Mouse (Mus musculus) MEL (cell line): Measurements from ENCODE around the gene Cep68. TPM values are rescaled to one million over a fixed set of nuclear protein-coding genes. Genes with fewer than 3 reads are reported as not detected.

Experiments used
- DNase-seq: peaks from one replicate; pipeline ENCODE4 v3.0.0; 2011; ENCODE audit warnings: low read depth, low spot score
- H3K27ac ChIP-seq: 2 replicates; pipeline ENCODE4 v1.5.1; 2012; ENCODE audit warnings: low read depth, mild to moderate bottlenecking, control low read depth, low read length, moderate library complexity; ENCODE audit not compliant: control insufficient read depth
- H3K27me3 ChIP-seq, 2 experiments: fragments of 150-350 bp in 1 of 2; sonication (generic) in 1 of 2; 2 replicates each; pipeline ENCODE4 v1.6.1; 2012; ENCODE audit warnings: low read length in 2 of 2, mild to moderate bottlenecking in 2 of 2, improper control_type of control experiment in 1 of 2, moderate library complexity in 1 of 2; ENCODE audit not compliant: insufficient read depth in 2 of 2, control insufficient read depth in 1 of 2
- H3K36me3 ChIP-seq, 2 experiments: 2 replicates each; pipeline ENCODE4 v1.6.1; 2012 to 2014; ENCODE audit warnings: low read length in 2 of 2, improper control_type of control experiment in 1 of 2, inconsistent platforms in 1 of 2, mild to moderate bottlenecking in 1 of 2; ENCODE audit not compliant: insufficient read depth in 2 of 2, control insufficient read depth in 1 of 2
- H3K4me1 ChIP-seq, 2 experiments: fragments of 150-350 bp in 1 of 2; sonication (generic) in 1 of 2; 2 replicates each; pipeline ENCODE4 v1.6.1; 2012; ENCODE audit warnings: low read length in 2 of 2, improper control_type of control experiment in 1 of 2, mild to moderate bottlenecking in 1 of 2; ENCODE audit not compliant: insufficient read depth in 2 of 2, control insufficient read depth in 1 of 2
- H3K4me3 ChIP-seq, 2 experiments: fragments of 150-350 bp in 1 of 2; sonication (generic) in 1 of 2; 2 replicates each; pipeline ENCODE4 v1.5.1; 2012; ENCODE audit warnings: low read depth in 2 of 2, low read length in 2 of 2, mild to moderate bottlenecking in 2 of 2, moderate library complexity in 2 of 2, control low read depth in 1 of 2, improper control_type of control experiment in 1 of 2; ENCODE audit not compliant: control insufficient read depth in 1 of 2, insufficient read depth in 1 of 2
- H3K79me2 ChIP-seq: 2 replicates; pipeline ENCODE4 v1.6.1; 2012; ENCODE audit warnings: mild to moderate bottlenecking, low read length, moderate library complexity; ENCODE audit not compliant: control insufficient read depth, poor library complexity, insufficient read depth
- H3K9ac ChIP-seq: 2 replicates; pipeline ENCODE4 v1.6.1; 2012; ENCODE audit warnings: low read depth, mild to moderate bottlenecking, control low read depth, low read length, moderate library complexity; ENCODE audit not compliant: control insufficient read depth, poor library complexity, severe bottlenecking
- H3K9me3 ChIP-seq: fragments of 150-350 bp; sonication (generic); replicated peaks from 2 replicates; pipeline ENCODE4 v1.6.1; 2012; ENCODE audit warnings: mild to moderate bottlenecking, low read length, improper control_type of control experiment, moderate library complexity; ENCODE audit not compliant: insufficient read depth
- BHLHE40 ChIP-seq: IDR thresholded peaks from 2 replicates; pipeline ENCODE4 v1.6.1; 2012; ENCODE audit warnings: low read depth, mild to moderate bottlenecking, inconsistent platforms, low read length, improper control_type of control experiment, borderline replicate concordance
- CTCF ChIP-seq, 3 experiments: IDR thresholded peaks in 2 of 3; conservative IDR thresholded peaks in 1 of 3; 2 replicates each; pipeline ENCODE4 v1.5.1; 2011 to 2012; ENCODE audit warnings: low read length in 3 of 3, low read depth in 2 of 3, mild to moderate bottlenecking in 2 of 3, improper control_type of control experiment in 1 of 3, inconsistent platforms in 1 of 3, mixed read lengths in 1 of 3, moderate library complexity in 1 of 3; ENCODE audit not compliant: control insufficient read depth in 1 of 3, insufficient read depth in 1 of 3, poor library complexity in 1 of 3, severe bottlenecking in 1 of 3
- E2F4 ChIP-seq: IDR thresholded peaks from 2 replicates; pipeline ENCODE4 v1.6.1; 2011; ENCODE audit warnings: low read depth, low read length, improper control_type of control experiment, borderline replicate concordance
- ELF1 ChIP-seq: IDR thresholded peaks from 2 replicates; pipeline ENCODE4 v1.6.1; 2014; ENCODE audit warnings: low read depth, mild to moderate bottlenecking, inconsistent platforms, low read length, improper control_type of control experiment, moderate library complexity
- EP300 ChIP-seq, 2 experiments: IDR thresholded peaks; 2 replicates each; pipeline ENCODE4 v1.6.1; 2011; ENCODE audit warnings: improper control_type of control experiment in 2 of 2, low read length in 2 of 2, low read depth in 1 of 2, mild to moderate bottlenecking in 1 of 2
- GATA1 ChIP-seq: IDR thresholded peaks from 2 replicates; pipeline ENCODE4 v1.6.1; 2011; ENCODE audit warnings: low read depth, low read length, improper control_type of control experiment
- HCFC1 ChIP-seq: IDR thresholded peaks from 2 replicates; pipeline ENCODE4 v1.6.1; 2012; ENCODE audit warnings: low read depth, mild to moderate bottlenecking, inconsistent platforms, low read length, improper control_type of control experiment, moderate library complexity
- JUND ChIP-seq: IDR thresholded peaks from 2 replicates; pipeline ENCODE4 v1.6.1; 2011; ENCODE audit warnings: low read depth, mild to moderate bottlenecking, improper control_type of control experiment, low read length
- KAT2A ChIP-seq: conservative IDR thresholded peaks from 2 replicates; pipeline ENCODE4 v1.6.1; 2012; ENCODE audit warnings: low read depth, low read length, improper control_type of control experiment, inconsistent platforms
- MAFK ChIP-seq: IDR thresholded peaks from 2 replicates; pipeline ENCODE4 v1.6.1; 2011; ENCODE audit warnings: low read depth, mild to moderate bottlenecking, low read length, improper control_type of control experiment, borderline replicate concordance
- MAZ ChIP-seq: IDR thresholded peaks from 2 replicates; pipeline ENCODE4 v1.6.1; 2012; ENCODE audit warnings: low read depth, mild to moderate bottlenecking, inconsistent platforms, low read length, improper control_type of control experiment
- MYB ChIP-seq: IDR thresholded peaks from 2 replicates; pipeline ENCODE4 v1.6.1; 2011; ENCODE audit warnings: mild to moderate bottlenecking, low read depth, low read length, improper control_type of control experiment
- POLR2A ChIP-seq, 2 experiments: IDR thresholded peaks; 2 replicates each; pipeline ENCODE4 v1.6.1; 2011 to 2012; ENCODE audit warnings: low read length in 2 of 2, mild to moderate bottlenecking in 2 of 2, control low read depth in 1 of 2, improper control_type of control experiment in 1 of 2, low read depth in 1 of 2, moderate library complexity in 1 of 2; ENCODE audit not compliant: control insufficient read depth in 1 of 2, insufficient read depth in 1 of 2, poor library complexity in 1 of 2
- RCOR1 ChIP-seq: IDR thresholded peaks from 2 replicates; pipeline ENCODE4 v1.6.1; 2012; ENCODE audit warnings: low read depth, mild to moderate bottlenecking, inconsistent platforms, low read length, improper control_type of control experiment
- SIN3A ChIP-seq: IDR thresholded peaks from 2 replicates; pipeline ENCODE4 v1.6.1; 2012; ENCODE audit warnings: low read length, improper control_type of control experiment, inconsistent platforms
- TAL1 ChIP-seq: IDR thresholded peaks from 2 replicates; pipeline ENCODE4 v1.6.1; 2012; ENCODE audit warnings: mild to moderate bottlenecking, inconsistent platforms, low read length, moderate library complexity, mixed read lengths
- TBP ChIP-seq: IDR thresholded peaks from 2 replicates; pipeline ENCODE4 v1.8.0; 2011; ENCODE audit warnings: low read depth, low read length, improper control_type of control experiment
- USF1 ChIP-seq: IDR thresholded peaks from 2 replicates; pipeline ENCODE4 v1.6.1; 2014; ENCODE audit warnings: low read depth, mild to moderate bottlenecking, inconsistent platforms, low read length, improper control_type of control experiment, moderate library complexity
- ZMIZ1 ChIP-seq: IDR thresholded peaks from 2 replicates; pipeline ENCODE4 v1.6.1; 2012; ENCODE audit warnings: low read depth, mild to moderate bottlenecking, inconsistent platforms, low read length, improper control_type of control experiment, moderate library complexity
- polyA plus RNA-seq, 2 experiments: library from polyadenylated mRNA; stranded (reverse) in 1 of 2; unstranded in 1 of 2; fragments of >175 nt in 1 of 2; fragments of >200 nt in 1 of 2; gene quantifications; 2 replicates each; pipeline versions ENCODE4 v1.2.1 to v1.2.4; 2012; ENCODE audit warnings: low replicate concordance in 2 of 2, low read depth in 1 of 2; ENCODE audit not compliant: insufficient read length in 2 of 2, insufficient read depth in 1 of 2, missing spikeins in 1 of 2
- total RNA-seq: library from RNA; depleted of rRNA; stranded (reverse); fragments of 300-350 nt; gene quantifications from 2 replicates; pipeline ENCODE4 v1.2.3, GENCODE M21; 2012; rRNA removed

The Cep68 gene
- total and polyA plus RNA-seq, 3 experiments = 22.2 to 24.7 TPM; not detected in 1

DNA sequence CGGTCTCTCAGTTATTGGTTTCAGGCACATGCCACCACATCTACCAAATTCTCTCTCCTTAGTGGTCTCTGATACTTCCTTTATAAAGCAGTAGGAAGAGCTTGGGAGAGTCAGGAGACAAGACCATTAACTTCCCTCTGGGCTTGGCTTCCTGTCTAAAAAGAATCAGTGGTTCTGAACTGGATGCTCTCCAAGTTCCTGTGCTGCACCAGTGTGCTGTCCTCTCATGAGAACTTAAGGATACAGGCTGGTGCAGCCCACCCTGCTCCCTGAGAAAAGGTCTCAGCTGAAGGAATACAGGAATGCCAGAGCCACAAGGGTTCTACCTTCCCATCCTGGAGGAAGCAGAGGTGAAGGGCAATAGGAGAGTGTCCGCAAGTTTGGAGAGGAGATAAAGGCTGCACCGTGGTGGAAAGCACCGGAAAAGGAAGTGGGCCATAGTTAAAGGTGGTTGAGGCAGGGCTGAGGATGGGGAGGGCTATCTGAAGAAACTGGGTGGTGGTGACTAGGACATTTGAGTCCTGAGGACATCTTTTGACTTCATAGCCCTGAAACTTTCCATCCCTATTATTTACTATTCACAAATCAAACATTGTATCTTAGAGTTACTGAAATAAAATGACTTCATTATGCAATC, 56.0 kb downstream of the Cep68 start:
- no peaks in the 10 kb centered on the region for H3K27me3 ChIP-seq
- no peaks in the 10 kb centered on the region for H3K9me3 ChIP-seq
- 0 out of 2 replicates have a peak overlapping the region, but pooled peaks have one; percentile 20 for H3K27ac ChIP-seq
- peaks cover 0 to 14% of the 10 kb centered on the region in 2 experiments; a peak in 3 of 4 replicates for H3K4me1 ChIP-seq
- peak; percentile 68 for DNase-seq
- no peaks in the 10 kb centered on the region for H3K79me2 ChIP-seq
- H3K9ac ChIP-seq = no peak overlapping the region
- no peak for TF ChIP-seq MAZ
- no peak for TF ChIP-seq TAL1
- TF ChIP-seq GATA1 = peak; percentile 13; the same call in 1 of the 2 replicates
- TF ChIP-seq MYB = no peak
- 0 out of 2 replicates have a peak, but pooled peaks have one; percentile 31 for TF ChIP-seq HCFC1
- 0 out of 4 replicates have a peak, but pooled peaks of 1 of the 2 experiments have one; percentile 26 for TF ChIP-seq EP300 (IDR thresholded peaks at IDR 0.05; ENCODE audit: low read depth in 1 of 2, low read length in 2 of 2)
- TF ChIP-seq, all 39 proteins: peak for 3
- H3K4me3 ChIP-seq = peak overlapping the region in 1 of 2 experiments; percentile 23; a peak in 1 of 4 replicates
- H3K36me3 ChIP-seq = no peaks in the 10 kb centered on the region; a peak in 1 of 4 replicates

DNA sequence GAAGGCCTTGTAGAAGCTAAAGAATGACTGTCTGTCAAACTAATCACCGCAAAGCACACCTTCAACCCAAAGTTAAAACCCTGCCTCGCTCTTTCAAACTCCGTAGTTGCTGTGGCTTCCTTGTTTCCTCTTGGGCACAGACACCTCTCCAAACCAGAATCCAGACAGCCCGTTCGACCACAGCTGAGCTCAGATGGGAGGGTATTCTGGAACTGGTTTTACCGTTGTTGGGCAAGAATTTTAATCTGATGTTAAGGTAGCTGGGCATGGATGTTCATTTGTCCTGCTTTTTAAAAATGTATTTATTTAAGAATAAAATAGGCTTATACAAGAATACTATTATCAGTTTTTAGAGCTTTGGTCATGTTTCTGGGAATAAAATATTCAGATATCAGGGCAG, 62.0 kb downstream of the Cep68 start:
- no peaks in the 10 kb centered on the region for H3K79me2 ChIP-seq
- H3K9me3 ChIP-seq = no peaks in the 10 kb centered on the region
- no peak overlapping the region for H3K9ac ChIP-seq
- TF ChIP-seq E2F4 (no peak), TBP (no peak), HCFC1 (no peak), JUND (no peak), RCOR1 (no peak), ELF1 (no peak), POLR2A (IDR thresholded peaks at IDR 0.05; ENCODE audit: control insufficient read depth in 1 of 2, insufficient read depth in 1 of 2, low read depth in 1 of 2, low read length in 2 of 2, poor library complexity in 1 of 2) (no peak), BHLHE40 (no peak), SIN3A (no peak), ZMIZ1 (no peak), CTCF (IDR thresholded peaks at IDR 0.05 in 2 of 3, conservative IDR thresholded peaks at IDR 0.05 in 1 of 3; ENCODE audit: control insufficient read depth in 1 of 3, insufficient read depth in 1 of 3, low read depth in 2 of 3, low read length in 3 of 3, poor library complexity in 1 of 3, severe bottlenecking in 1 of 3) (no peak), MAFK (no peak), KAT2A (no peak), USF1 (no peak)
- H3K27ac ChIP-seq = no peak overlapping the region
- DNase-seq = no peak
- H3K4me1 ChIP-seq = no peaks in the 10 kb centered on the region
- H3K36me3 ChIP-seq = no peaks in the 10 kb centered on the region
- H3K4me3 ChIP-seq = no peak overlapping the region
- H3K27me3 ChIP-seq = no peaks in the 10 kb centered on the region

Other genes starting within 250 kb of the Cep68 start
- 160 and 170 TPM in 2 replicates for gene Actr2, start 136.5 kb downstream of the Cep68 start, total RNA-seq
- 100 to 1,000 TPM in 1 of 2 experiments, 10 to 100 TPM in 1; 40.0 to 172 TPM for gene Actr2, start 136.5 kb downstream of the Cep68 start, polyA plus RNA-seq
- 79.5 and 83.9 TPM in 2 replicates for gene Rab1a, start 48.0 kb downstream of the Cep68 start, total RNA-seq
- 100 to 1,000 TPM; 139 to 336 TPM for gene Rab1a, start 48.0 kb downstream of the Cep68 start, polyA plus RNA-seq
- 21.7 and 40.8 TPM in 2 replicates for gene Slc1a4, start 83.3 kb upstream of the Cep68 start, total RNA-seq
- gene Slc1a4, start 83.3 kb upstream of the Cep68 start, polyA plus RNA-seq = 10 to 100 TPM in 1 of 2 experiments, not detected in 1; 32.3 TPM